Mouse (Mus musculus): ENCODE data around the gene Fa2h. TPM values are rescaled to one million over a fixed set of nuclear protein-coding genes. Genes with fewer than 3 reads are reported as not detected.
A peak's percentile ranks its signal among the peaks of the same experiment; 100 is the strongest.
"Not testable (repeated sequence)": the region's sequence is repeated elsewhere in the genome, so short reads cannot be mapped to it uniquely, and the experiment has no call there.

Gene Fa2h
- polyA plus RNA-seq, 1 experiment from 2014 or later: not detected

- WGBS: 79% methylated on average over 9 of the region's 9 CpGs
- Histone ChIP-seq H3K27me3 (no peaks in the 10 kb centered on the region), H3K4me3 (no peak overlapping the region), H3K4me2 (replicated peaks) (no peak overlapping the region), H3K27ac (no peak overlapping the region), H3K9me3 (no peaks in the 10 kb centered on the region), H3K36me3 (no peaks in the 10 kb centered on the region), H3K9ac (no peak overlapping the region), H3K4me1 (no peaks in the 10 kb centered on the region)
- no peak for ATAC-seq (ENCODE audit: low FRiP score, low read depth)
Measured at GRCm38 (mm10) chr8:111353497-111353896, 40.1 kb downstream of the Fa2h start.

GRCm38 (mm10) chr8:111352289-111352688 lies 41.3 kb downstream of the Fa2h start:
- Histone ChIP-seq H3K36me3 (no peaks in the 10 kb centered on the region), H3K4me3 (no peak overlapping the region), H3K27ac (no peak overlapping the region), H3K27me3 (no peaks in the 10 kb centered on the region), H3K9ac (no peak overlapping the region), H3K4me2 (replicated peaks) (no peak overlapping the region), H3K4me1 (no peaks in the 10 kb centered on the region), H3K9me3 (no peaks in the 10 kb centered on the region)
- 86% methylated on average over 5 of the region's 5 CpGs for WGBS
- no peak for ATAC-seq (ENCODE audit: low FRiP score, low read depth)

GRCm38 (mm10) chr8:111350577-111350976 lies 43.0 kb downstream of the Fa2h start:
- H3K27me3 ChIP-seq: no peaks in the 10 kb centered on the region
- H3K9ac ChIP-seq: no peak overlapping the region
- no peak for ATAC-seq (ENCODE audit: low FRiP score, low read depth)
- no peak overlapping the region for H3K4me3 ChIP-seq
- H3K4me2 ChIP-seq (replicated peaks): no peak overlapping the region
- H3K36me3 ChIP-seq: no peaks in the 10 kb centered on the region
- H3K27ac ChIP-seq: no peak overlapping the region
- no peaks in the 10 kb centered on the region for H3K9me3 ChIP-seq
- no peaks in the 10 kb centered on the region for H3K4me1 ChIP-seq
- 87% methylated on average over 6 of the region's 6 CpGs for WGBS

- Histone ChIP-seq H3K4me2 (replicated peaks) (no peak overlapping the region), H3K27me3 (peaks cover 27% of the 10 kb centered on the region), H3K36me3 (no peaks in the 10 kb centered on the region), H3K4me1 (peaks cover 2% of the 10 kb centered on the region), H3K9ac (no peak overlapping the region), H3K27ac (no peak overlapping the region), H3K4me3 (no peak overlapping the region), H3K9me3 (no peaks in the 10 kb centered on the region)
- no peak for ATAC-seq (ENCODE audit: low FRiP score, low read depth)
- WGBS: 15% methylated on average over 5 of the region's 5 CpGs
Measured at GRCm38 (mm10) chr8:111343225-111343624, 50.4 kb downstream of the Fa2h start.

- Histone ChIP-seq H3K4me3 (no peak overlapping the region), H3K27ac (no peak overlapping the region), H3K9ac (no peak overlapping the region), H3K4me2 (replicated peaks) (no peak overlapping the region), H3K4me1 (peaks cover 12% of the 10 kb centered on the region), H3K27me3 (peaks cover 56% of the 10 kb centered on the region), H3K9me3 (no peaks in the 10 kb centered on the region), H3K36me3 (no peaks in the 10 kb centered on the region)
- ATAC-seq (ENCODE audit: low FRiP score, low read depth): no peak
- 76% methylated on average over 3 of the region's 3 CpGs for WGBS
Measured at GRCm38 (mm10) chr8:111340186-111340585, 53.4 kb downstream of the Fa2h start.

GRCm38 (mm10) chr8:111338370-111339208 lies 55.0 kb downstream of the Fa2h start:
- Histone ChIP-seq H3K9me3 (no peaks in the 10 kb centered on the region), H3K4me3 (peak overlapping the region; percentile 44), H3K4me2 (replicated peaks) (peak overlapping the region; percentile 75), H3K4me1 (peaks cover 12% of the 10 kb centered on the region), H3K9ac (no peak overlapping the region), H3K27ac (no peak overlapping the region), H3K36me3 (no peaks in the 10 kb centered on the region), H3K27me3 (peaks cover 61% of the 10 kb centered on the region)
- WGBS: 52% methylated on average over 12 of the region's 12 CpGs
- no peak for ATAC-seq (ENCODE audit: low FRiP score, low read depth)

- H3K27ac ChIP-seq: no peak within 1 kb of the TSS
- peak within 1 kb of the TSS; percentile 50; the same call in 1 of the 2 replicates for H3K9ac ChIP-seq
- peaks cover 12% of the 10 kb centered on the region for H3K4me1 ChIP-seq
- H3K4me3 ChIP-seq: peak within 1 kb of the TSS; percentile 44
- H3K27me3 ChIP-seq: peaks cover 64% of the 10 kb centered on the region
- H3K4me2 ChIP-seq (replicated peaks): peak within 1 kb of the TSS; percentile 75
- no peak for ATAC-seq (ENCODE audit: low FRiP score, low read depth)
- H3K9me3 ChIP-seq: no peaks in the 10 kb centered on the region
- 1% methylated on average over 29 of the region's 29 CpGs for WGBS
- H3K36me3 ChIP-seq: no peaks in the 10 kb centered on the region
Measured at GRCm38 (mm10) chr8:111337890-111338347, 55.7 kb downstream of the Fa2h start, which contains the start of gene Mlkl. Mlkl (minus strand) TSS chr8:111338177.

GRCm38 (mm10) chr8:111337311-111337889 lies 56.2 kb downstream of the Fa2h start:
- Histone ChIP-seq H3K36me3 (no peaks in the 10 kb centered on the region), H3K27me3 (peaks cover 64% of the 10 kb centered on the region), H3K4me1 (peaks cover 12% of the 10 kb centered on the region), H3K4me3 (peak overlapping the region; percentile 44), H3K9ac (peak overlapping the region; percentile 50; the same call in 1 of the 2 replicates), H3K27ac (no peak overlapping the region), H3K9me3 (no peaks in the 10 kb centered on the region), H3K4me2 (replicated peaks) (peak overlapping the region; percentile 75)
- ATAC-seq (ENCODE audit: low FRiP score, low read depth): no peak
- WGBS: 23% methylated on average over 17 of the region's 17 CpGs

GRCm38 (mm10) chr8:111336692-111337091 lies 56.9 kb downstream of the Fa2h start:
- Histone ChIP-seq H3K9me3 (no peaks in the 10 kb centered on the region), H3K27me3 (peaks cover 64% of the 10 kb centered on the region), H3K4me3 (no peak overlapping the region), H3K36me3 (no peaks in the 10 kb centered on the region), H3K4me2 (replicated peaks) (no peak overlapping the region), H3K4me1 (peaks cover 12% of the 10 kb centered on the region), H3K27ac (no peak overlapping the region), H3K9ac (no peak overlapping the region)
- no peak for ATAC-seq (ENCODE audit: low FRiP score, low read depth)
- WGBS: 87% methylated on average over 4 of the region's 4 CpGs

GRCm38 (mm10) chr8:111325222-111325790 lies 68.3 kb downstream of the Fa2h start:
- Histone ChIP-seq H3K27ac (no peak overlapping the region), H3K27me3 (no peaks in the 10 kb centered on the region), H3K4me2 (replicated peaks) (no peak overlapping the region), H3K9ac (no peak overlapping the region), H3K4me1 (no peaks in the 10 kb centered on the region), H3K9me3 (no peaks in the 10 kb centered on the region), H3K36me3 (no peaks in the 10 kb centered on the region), H3K4me3 (no peak overlapping the region)
- WGBS: 79% methylated on average over 6 of the region's 6 CpGs
- ATAC-seq (ENCODE audit: low FRiP score, low read depth): no peak

- 87% methylated on average over 12 of the region's 12 CpGs for WGBS
- H3K36me3 ChIP-seq: no peaks in the 10 kb centered on the region
- ATAC-seq (ENCODE audit: low FRiP score, low read depth): no peak
- 0 out of 2 replicates have a peak, but pooled peaks cover 6% of the 10 kb centered on the region for H3K27me3 ChIP-seq
- H3K27ac ChIP-seq: no peak overlapping the region
- H3K9ac ChIP-seq: no peak overlapping the region
- H3K4me2 ChIP-seq (replicated peaks): no peak overlapping the region
- H3K4me1 ChIP-seq: no peaks in the 10 kb centered on the region
- no peaks in the 10 kb centered on the region for H3K9me3 ChIP-seq
- H3K4me3 ChIP-seq: no peak overlapping the region
Measured at GRCm38 (mm10) chr8:111314729-111315128, 78.9 kb downstream of the Fa2h start.

- H3K27me3 ChIP-seq; H3K27ac ChIP-seq; H3K36me3 ChIP-seq; H3K9ac ChIP-seq; H3K4me2 ChIP-seq (replicated peaks); H3K4me3 ChIP-seq; ATAC-seq (ENCODE audit: low FRiP score, low read depth); H3K9me3 ChIP-seq; H3K4me1 ChIP-seq: not testable (repeated sequence)
- WGBS: 93% methylated on average over 6 of the region's 6 CpGs
Measured at GRCm38 (mm10) chr8:111313961-111314360, 79.7 kb downstream of the Fa2h start.
